Mouse (Mus musculus): Measurements from ENCODE around the gene Ift20.

DNA sequence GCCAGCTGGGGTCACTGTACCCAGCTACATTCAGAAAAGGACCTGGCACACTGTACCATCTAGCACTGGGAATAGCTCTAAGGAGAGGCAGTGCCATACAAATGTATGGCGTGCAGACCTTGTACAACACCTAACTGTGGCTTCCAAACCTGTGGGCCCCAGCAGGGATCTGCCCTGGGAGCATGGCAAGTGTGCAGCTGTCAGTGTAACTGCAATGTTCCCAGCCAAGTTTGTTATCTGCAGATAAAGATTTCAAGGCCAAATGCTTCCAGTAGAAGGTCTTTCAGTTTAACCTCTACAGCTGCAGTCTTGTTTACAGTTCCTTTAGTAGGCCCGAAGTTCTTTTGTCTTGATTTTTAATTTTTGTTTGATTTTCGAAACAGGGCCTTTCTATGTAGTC lies 19.5 kb downstream of the Ift20 start:
- TF ChIP-seq TAL1 (IDR thresholded peaks at IDR 0.05; ENCODE audit: low read length) (no peak), GATA1 (IDR thresholded peaks at IDR 0.05; ENCODE audit: low read length) (no peak)

All from erythroblast, embryonic 14.5 days (primary cell).